Comparison of ENCODE assay signal across 12 mouse cellular contexts in genomic region chr19:53073521-53073920, GRCm38 (mm10). TPM values are rescaled to one million over a fixed set of nuclear protein-coding genes. Genes with fewer than 3 reads are reported as not detected.
A peak's percentile ranks its signal among the peaks of the same experiment; 100 is the strongest.
DNase-seq lines count a peak whose midpoint lies in the region; ATAC-seq and TF ChIP-seq lines count a peak whose summit lies in the region.
"Had no signal": no experiment of that assay in that cellular context is flagged by ENCODE, and none has a peak within 500 bp of the region (broad histone marks: within the 10 kb centered on the region; RNA-seq: fewer than 3 reads in every experiment).

No protein-coding gene starts in this region.

- peaks cover 18% of the 10 kb centered on the region; the same call in 1 of the 2 replicates for H3K4me1 ChIP-seq in kidney, adult 2 months (ENCODE audit: control insufficient read depth, insufficient read depth, low read length)
- H3K4me1 ChIP-seq in testis, adult 2 months (ENCODE audit: control insufficient read depth, insufficient read depth, low read length): peaks cover 8% of the 10 kb centered on the region
- H3K4me1 ChIP-seq in stomach, postnatal 0 days (replicated peaks; ENCODE audit: control insufficient read depth, insufficient read depth): peaks cover 10% of the 10 kb centered on the region
- H3K4me1 ChIP-seq: midbrain, embryonic 12.5 days had no signal

- peak; percentile 43 for TF ChIP-seq CTCF in kidney, adult 2 months (conservative IDR thresholded peaks at IDR 0.05; ENCODE audit: insufficient read depth, insufficient read length, low read depth, low read length)
- peak; percentile 50; the same call in 1 of the 2 replicates for TF ChIP-seq CTCF in testis, adult 2 months (IDR thresholded peaks at IDR 0.05; ENCODE audit: control insufficient read depth, insufficient read depth, insufficient replicate concordance, low read depth, low read length)
- TF ChIP-seq CTCF in stomach, postnatal 0 days (IDR thresholded peaks at IDR 0.05; ENCODE audit: low read depth): peak; percentile 48

- no peaks in the 10 kb centered on the region for H3K9me3 ChIP-seq in stomach, postnatal 0 days (ENCODE audit: control insufficient read depth, low read length)
- H3K9me3 ChIP-seq: forebrain, embryonic 12.5 days; hindbrain, embryonic 12.5 days; midbrain, embryonic 12.5 days had no signal

- no peak overlapping the region for H3K4me3 ChIP-seq in kidney, adult 2 months (ENCODE audit: insufficient read depth, low read depth, low read length)
- H3K4me3 ChIP-seq in testis, adult 2 months (ENCODE audit: control insufficient read depth, low read depth, low read length): peak overlapping the region; percentile 15; the same call in 1 of the 2 replicates
- H3K4me3 ChIP-seq in stomach, postnatal 0 days (ENCODE audit: low read depth, low read length): no peak overlapping the region
- H3K4me3 ChIP-seq: forebrain, embryonic 12.5 days; hindbrain, embryonic 12.5 days; midbrain, embryonic 12.5 days had no signal

- over 99% methylated on average over 4 of the region's 4 CpGs for WGBS in kidney, adult 2 months
- 99% methylated on average over 4 of the region's 4 CpGs for WGBS in stomach, postnatal 0 days

- ATAC-seq in stomach, postnatal 0 days (ENCODE audit: low FRiP score, low TSS enrichment): no peak

- no peak overlapping the region for H3K27ac ChIP-seq in kidney, adult 2 months (ENCODE audit: insufficient read depth, low read depth, low read length)
- H3K27ac ChIP-seq in testis, adult 2 months (ENCODE audit: control insufficient read depth, insufficient read depth, low read depth, low read length): no peak overlapping the region
- H3K27ac ChIP-seq in stomach, postnatal 0 days (replicated peaks): no peak overlapping the region
- H3K27ac ChIP-seq: forebrain, embryonic 12.5 days; hindbrain, embryonic 12.5 days; midbrain, embryonic 12.5 days had no signal

- H3K9ac ChIP-seq in stomach, postnatal 0 days (ENCODE audit: low read length): no peak overlapping the region
- H3K9ac ChIP-seq: forebrain, embryonic 12.5 days; hindbrain, embryonic 12.5 days; midbrain, embryonic 12.5 days had no signal

- TF ChIP-seq POLR2A in kidney, adult 2 months (IDR thresholded peaks at IDR 0.05; ENCODE audit: low read depth, low read length): no peak
- TF ChIP-seq POLR2A in testis, adult 2 months (IDR thresholded peaks at IDR 0.05; ENCODE audit: control insufficient read depth, low read depth, low read length): no peak

- no peak for TF ChIP-seq EP300 in stomach, postnatal 0 days (optimal IDR thresholded peaks at IDR 0.05)

- H3K27me3 ChIP-seq in kidney, adult 2 months (replicated peaks; ENCODE audit: control insufficient read depth, insufficient read depth, low read length): no peaks in the 10 kb centered on the region
- peaks cover 7% of the 10 kb centered on the region for H3K27me3 ChIP-seq in testis, adult 2 months (ENCODE audit: control insufficient read depth, insufficient read depth, low read length)
- no peaks in the 10 kb centered on the region for H3K27me3 ChIP-seq in stomach, postnatal 0 days (ENCODE audit: control insufficient read depth, insufficient read depth, low read length)
- H3K27me3 ChIP-seq: forebrain, embryonic 12.5 days; hindbrain, embryonic 12.5 days; midbrain, embryonic 12.5 days had no signal

- no peak overlapping the region for H3K4me2 ChIP-seq in stomach, postnatal 0 days (replicated peaks; ENCODE audit: low read depth)
- H3K4me2 ChIP-seq: forebrain, embryonic 12.5 days; hindbrain, embryonic 12.5 days; midbrain, embryonic 12.5 days had no signal

- H3K36me3 ChIP-seq in kidney, adult 2 months (ENCODE audit: control insufficient read depth, insufficient read depth, low read length): no peaks in the 10 kb centered on the region
- no peaks in the 10 kb centered on the region for H3K36me3 ChIP-seq in testis, adult 2 months (ENCODE audit: control insufficient read depth, insufficient read depth, low read length)
- no peaks in the 10 kb centered on the region for H3K36me3 ChIP-seq in stomach, postnatal 0 days (ENCODE audit: control insufficient read depth, insufficient read depth, low read length)
- H3K36me3 ChIP-seq: forebrain, embryonic 12.5 days; hindbrain, embryonic 12.5 days; midbrain, embryonic 12.5 days had no signal

- DNase-seq in kidney, adult 2 months: no peak
- DNase-seq in kidney, adult 11 months: no peak
- no peak for DNase-seq in testis, postnatal 14 days (ENCODE audit: low spot score)
- DNase-seq in R1 (ENCODE audit: low read depth, low spot score): peak; percentile 74
- no peak for DNase-seq in stomach, postnatal 0 days (ENCODE audit: low spot score)
- DNase-seq in urinary bladder, adult 18-20 months (ENCODE audit: low spot score in 2 of 2): no peak
- DNase-seq: adrenal gland, adult 2 months; kidney, postnatal 14 days had no signal

RNA-seq across cellular contexts. Expression of gene Xpnpep1, which starts 33.5 kb away (rescaled TPM):
- 250 and 253 TPM in 2 replicates for polyA plus RNA-seq in kidney, adult 2 months (2012; rRNA removed)
- polyA plus RNA-seq in testis, adult 2 months (2012; rRNA removed): 138 and 141 TPM in 2 replicates
- 106 and 111 TPM in 2 replicates for polyA plus RNA-seq in stomach, postnatal 0 days (2015; fragmentation: Nextera tagmentation; extraction: Ambion mirVana)
